Mouse (Mus musculus) MEL (cell line): Measurements from ENCODE around the gene Ttll11.

Experiments
- CTCF ChIP-seq, 3 experiments: IDR thresholded peaks in 2 of 3; conservative IDR thresholded peaks in 1 of 3; 2 replicates each; pipeline ENCODE4 v1.5.1; 2011 to 2012; ENCODE audit warnings: low read length in 3 of 3, low read depth in 2 of 3, mild to moderate bottlenecking in 2 of 3, improper control_type of control experiment in 1 of 3, inconsistent platforms in 1 of 3, mixed read lengths in 1 of 3, moderate library complexity in 1 of 3; ENCODE audit not compliant: control insufficient read depth in 1 of 3, insufficient read depth in 1 of 3, poor library complexity in 1 of 3, severe bottlenecking in 1 of 3
- KAT2A ChIP-seq: conservative IDR thresholded peaks from 2 replicates; pipeline ENCODE4 v1.6.1; 2012; ENCODE audit warnings: low read depth, low read length, improper control_type of control experiment, inconsistent platforms
- POLR2A ChIP-seq, 2 experiments: IDR thresholded peaks; 2 replicates each; pipeline ENCODE4 v1.6.1; 2011 to 2012; ENCODE audit warnings: low read length in 2 of 2, mild to moderate bottlenecking in 2 of 2, control low read depth in 1 of 2, improper control_type of control experiment in 1 of 2, low read depth in 1 of 2, moderate library complexity in 1 of 2; ENCODE audit not compliant: control insufficient read depth in 1 of 2, insufficient read depth in 1 of 2, poor library complexity in 1 of 2
- TBP ChIP-seq: IDR thresholded peaks from 2 replicates; pipeline ENCODE4 v1.8.0; 2011; ENCODE audit warnings: low read depth, low read length, improper control_type of control experiment

DNA sequence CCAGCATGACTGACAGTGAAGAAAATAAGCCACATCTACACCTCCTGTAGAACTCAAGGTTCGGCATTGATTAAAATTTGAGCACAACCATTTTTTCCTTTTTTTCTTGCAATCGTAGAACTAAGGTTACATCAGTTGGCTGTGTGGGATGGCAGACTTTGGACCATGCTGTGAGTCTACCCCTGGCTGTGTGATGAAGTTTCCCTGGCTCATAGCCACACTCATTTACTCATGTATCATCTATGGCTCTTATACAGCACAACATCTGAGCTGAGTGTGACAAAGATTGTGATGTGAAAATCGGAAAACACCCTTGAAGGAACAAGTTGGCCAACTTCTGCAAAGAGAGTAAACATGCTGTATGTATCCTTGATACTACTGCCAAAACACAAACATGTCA lies 56.8 kb downstream of the Ttll11 start:
- TF ChIP-seq CTCF (IDR thresholded peaks at IDR 0.05 in 2 of 3, conservative IDR thresholded peaks at IDR 0.05 in 1 of 3; ENCODE audit: control insufficient read depth in 1 of 3, insufficient read depth in 1 of 3, low read depth in 2 of 3, low read length in 3 of 3, poor library complexity in 1 of 3, severe bottlenecking in 1 of 3) (no peak), POLR2A (IDR thresholded peaks at IDR 0.05; ENCODE audit: control insufficient read depth in 1 of 2, insufficient read depth in 1 of 2, low read depth in 1 of 2, low read length in 2 of 2, poor library complexity in 1 of 2) (no peak), KAT2A (no peak), TBP (no peak)
